Mouse (Mus musculus): ENCODE measurements at regions not wholly inside any gene's neighbourhood (a gene's known extent, or its start where the extent isn't known, plus 50 kb on each side); places are given as distances from the start of the nearest gene placed in this dataset.

DNA sequence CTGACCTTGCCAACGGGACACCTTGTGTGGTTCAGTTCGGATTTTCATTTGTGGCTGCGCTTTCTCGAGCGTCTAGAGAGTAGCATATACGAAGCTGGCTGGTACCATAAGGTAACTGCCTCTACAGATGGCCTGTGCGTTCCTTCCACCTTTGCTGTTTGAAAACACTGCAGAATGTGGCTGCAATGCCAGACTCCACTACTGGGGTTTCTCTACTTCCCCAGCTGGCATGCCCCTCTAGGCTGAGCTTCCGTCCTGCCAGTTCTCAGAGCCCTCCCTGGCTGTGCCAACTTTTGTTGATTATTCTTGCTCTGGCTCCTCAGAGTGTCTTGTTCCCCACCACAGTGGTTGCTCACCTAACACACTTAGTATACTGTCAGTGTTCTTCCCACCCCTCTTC lies 120.7 kb downstream of the Tle3 start:
- TF ChIP-seq CTCF (IDR thresholded peaks at IDR 0.05; ENCODE audit: control insufficient read depth, insufficient read depth, low read length) = no peak
- no peak for TF ChIP-seq POLR2A (IDR thresholded peaks at IDR 0.05; ENCODE audit: borderline replicate concordance, control insufficient read depth, low read depth, low read length)
- peaks cover 2% of the 10 kb centered on the region; the same call in 1 of the 2 replicates for H3K4me1 ChIP-seq (ENCODE audit: control insufficient read depth, insufficient read depth, low read length)
- H3K27ac ChIP-seq (ENCODE audit: control insufficient read depth, insufficient read depth, low read depth, low read length, poor library complexity) = no peak overlapping the region
- WGBS = 81% methylated on average over 8 of the region's 8 CpGs
- H3K4me3 ChIP-seq (replicated peaks; ENCODE audit: control insufficient read depth, low read depth, low read length) = no peak overlapping the region

- Histone ChIP-seq H3K27ac (ENCODE audit: control insufficient read depth, insufficient read depth, low read depth, low read length, poor library complexity) (no peak overlapping the region), H3K4me3 (replicated peaks; ENCODE audit: control insufficient read depth, low read depth, low read length) (no peak overlapping the region), H3K4me1 (ENCODE audit: control insufficient read depth, insufficient read depth, low read length) (peaks cover 2% of the 10 kb centered on the region; the same call in 1 of the 2 replicates)
- 71% methylated on average over 6 of the region's 6 CpGs for WGBS
- TF ChIP-seq POLR2A (IDR thresholded peaks at IDR 0.05; ENCODE audit: borderline replicate concordance, control insufficient read depth, low read depth, low read length) = no peak
- no peak for TF ChIP-seq CTCF (IDR thresholded peaks at IDR 0.05; ENCODE audit: control insufficient read depth, insufficient read depth, low read length)
Observed at GRCm38 (mm10) chr9:61491131-61491712, 119.1 kb downstream of the Tle3 start.

GRCm38 (mm10) chr9:61489983-61490382 lies 117.8 kb downstream of the Tle3 start:
- H3K4me1 ChIP-seq (ENCODE audit: control insufficient read depth, insufficient read depth, low read length) = no peaks in the 10 kb centered on the region
- TF ChIP-seq POLR2A (IDR thresholded peaks at IDR 0.05; ENCODE audit: borderline replicate concordance, control insufficient read depth, low read depth, low read length) (no peak), CTCF (IDR thresholded peaks at IDR 0.05; ENCODE audit: control insufficient read depth, insufficient read depth, low read length) (no peak)
- no peak overlapping the region for H3K27ac ChIP-seq (ENCODE audit: control insufficient read depth, insufficient read depth, low read depth, low read length, poor library complexity)
- WGBS = 68% methylated on average over 6 of the region's 6 CpGs
- H3K4me3 ChIP-seq (replicated peaks; ENCODE audit: control insufficient read depth, low read depth, low read length) = no peak overlapping the region

GRCm38 (mm10) chr9:61489147-61489546 lies 117.0 kb downstream of the Tle3 start:
- H3K4me1 ChIP-seq (ENCODE audit: control insufficient read depth, insufficient read depth, low read length) = no peaks in the 10 kb centered on the region
- H3K27ac ChIP-seq (ENCODE audit: control insufficient read depth, insufficient read depth, low read depth, low read length, poor library complexity) = no peak overlapping the region
- no peak overlapping the region for H3K4me3 ChIP-seq (replicated peaks; ENCODE audit: control insufficient read depth, low read depth, low read length)
- 49% methylated on average over 9 of the region's 9 CpGs for WGBS
- no peak for TF ChIP-seq CTCF (IDR thresholded peaks at IDR 0.05; ENCODE audit: control insufficient read depth, insufficient read depth, low read length)
- TF ChIP-seq POLR2A (IDR thresholded peaks at IDR 0.05; ENCODE audit: borderline replicate concordance, control insufficient read depth, low read depth, low read length) = no peak

DNA sequence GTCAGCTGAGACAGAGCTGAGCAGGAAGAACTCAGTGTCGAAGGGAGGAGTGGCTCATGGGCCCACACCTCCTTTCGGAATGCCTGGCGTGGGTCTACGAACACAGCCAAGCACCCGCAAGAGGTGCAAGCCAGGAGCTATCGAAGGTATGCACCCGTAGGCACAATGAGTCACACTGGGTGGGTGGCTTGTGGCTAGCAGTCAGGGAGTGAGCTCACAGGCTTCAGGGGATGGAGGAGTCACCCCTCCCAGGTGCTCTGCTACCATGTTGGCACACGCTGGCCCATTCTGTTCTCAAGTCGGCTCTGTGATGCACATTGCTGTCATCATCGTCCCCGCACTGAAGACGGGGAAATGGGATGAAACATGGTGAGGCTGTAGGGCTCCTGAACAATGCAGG lies 115.7 kb downstream of the Tle3 start:
- TF ChIP-seq CTCF (IDR thresholded peaks at IDR 0.05; ENCODE audit: control insufficient read depth, insufficient read depth, low read length) = no peak
- no peak for TF ChIP-seq POLR2A (IDR thresholded peaks at IDR 0.05; ENCODE audit: borderline replicate concordance, control insufficient read depth, low read depth, low read length)
- Histone ChIP-seq H3K27ac (ENCODE audit: control insufficient read depth, insufficient read depth, low read depth, low read length, poor library complexity) (no peak overlapping the region), H3K4me3 (replicated peaks; ENCODE audit: control insufficient read depth, low read depth, low read length) (no peak overlapping the region), H3K4me1 (ENCODE audit: control insufficient read depth, insufficient read depth, low read length) (no peaks in the 10 kb centered on the region)
- WGBS = 85% methylated on average over 12 of the region's 12 CpGs

GRCm38 (mm10) chr9:61487146-61487545 lies 115.0 kb downstream of the Tle3 start:
- TF ChIP-seq POLR2A (IDR thresholded peaks at IDR 0.05; ENCODE audit: borderline replicate concordance, control insufficient read depth, low read depth, low read length) (no peak), CTCF (IDR thresholded peaks at IDR 0.05; ENCODE audit: control insufficient read depth, insufficient read depth, low read length) (no peak)
- Histone ChIP-seq H3K4me3 (replicated peaks; ENCODE audit: control insufficient read depth, low read depth, low read length) (no peak overlapping the region), H3K4me1 (ENCODE audit: control insufficient read depth, insufficient read depth, low read length) (no peaks in the 10 kb centered on the region), H3K27ac (ENCODE audit: control insufficient read depth, insufficient read depth, low read depth, low read length, poor library complexity) (no peak overlapping the region)
- WGBS = 72% methylated on average over 7 of the region's 7 CpGs

GRCm38 (mm10) chr9:61484391-61484790 lies 112.2 kb downstream of the Tle3 start:
- TF ChIP-seq POLR2A (IDR thresholded peaks at IDR 0.05; ENCODE audit: borderline replicate concordance, control insufficient read depth, low read depth, low read length) = no peak
- no peak for TF ChIP-seq CTCF (IDR thresholded peaks at IDR 0.05; ENCODE audit: control insufficient read depth, insufficient read depth, low read length)
- Histone ChIP-seq H3K4me3 (replicated peaks; ENCODE audit: control insufficient read depth, low read depth, low read length) (no peak overlapping the region), H3K27ac (ENCODE audit: control insufficient read depth, insufficient read depth, low read depth, low read length, poor library complexity) (no peak overlapping the region), H3K4me1 (ENCODE audit: control insufficient read depth, insufficient read depth, low read length) (peaks cover 2% of the 10 kb centered on the region; the same call in 1 of the 2 replicates)
- 25% methylated on average over 3 of the region's 3 CpGs for WGBS

- no peak for TF ChIP-seq POLR2A (IDR thresholded peaks at IDR 0.05; ENCODE audit: borderline replicate concordance, control insufficient read depth, low read depth, low read length)
- TF ChIP-seq CTCF (IDR thresholded peaks at IDR 0.05; ENCODE audit: control insufficient read depth, insufficient read depth, low read length) = no peak
- H3K4me1 ChIP-seq (ENCODE audit: control insufficient read depth, insufficient read depth, low read length) = peaks cover 2% of the 10 kb centered on the region; the same call in 1 of the 2 replicates
- 40% methylated on average over 6 of the region's 6 CpGs for WGBS
- no peak overlapping the region for H3K4me3 ChIP-seq (replicated peaks; ENCODE audit: control insufficient read depth, low read depth, low read length)
- no peak overlapping the region for H3K27ac ChIP-seq (ENCODE audit: control insufficient read depth, insufficient read depth, low read depth, low read length, poor library complexity)
Observed at GRCm38 (mm10) chr9:61479626-61480025, 107.5 kb downstream of the Tle3 start.

DNA sequence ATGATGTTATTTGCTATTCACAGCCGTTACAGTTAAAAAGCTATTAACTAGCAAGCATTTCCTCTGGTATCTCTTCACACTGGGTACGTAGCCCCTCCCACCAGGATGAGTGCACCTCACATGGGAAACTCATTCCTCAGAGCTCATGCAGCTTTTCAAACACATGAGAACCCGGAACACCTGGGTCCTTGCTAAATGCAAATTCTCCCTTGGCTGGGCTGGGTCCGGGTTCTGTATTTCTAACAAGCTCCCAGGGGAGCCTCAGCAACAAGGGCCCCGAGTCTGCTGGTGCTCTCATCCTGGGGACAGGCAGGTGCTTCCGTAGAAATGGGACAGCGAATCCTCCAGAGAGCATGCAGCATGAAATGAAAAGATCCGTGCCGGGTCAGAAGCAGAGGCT lies 106.7 kb downstream of the Tle3 start:
- no peak overlapping the region for H3K27ac ChIP-seq (ENCODE audit: control insufficient read depth, insufficient read depth, low read depth, low read length, poor library complexity)

More for the DNA sequence above, 106.7 kb downstream of the Tle3 start:
- Histone ChIP-seq H3K4me1 (ENCODE audit: control insufficient read depth, insufficient read depth, low read length) (peaks cover 2% of the 10 kb centered on the region; the same call in 1 of the 2 replicates), H3K4me3 (replicated peaks; ENCODE audit: control insufficient read depth, low read depth, low read length) (no peak overlapping the region)
- 38% methylated on average over 9 of the region's 9 CpGs for WGBS
- TF ChIP-seq CTCF (IDR thresholded peaks at IDR 0.05; ENCODE audit: control insufficient read depth, insufficient read depth, low read length) (no peak), POLR2A (IDR thresholded peaks at IDR 0.05; ENCODE audit: borderline replicate concordance, control insufficient read depth, low read depth, low read length) (no peak)
